Mouse (Mus musculus): ENCODE measurements around the gene Slc25a43. TPM values are rescaled to one million over a fixed set of nuclear protein-coding genes. Genes with fewer than 3 reads are reported as not detected.

Slc25a43 gene
- polyA plus RNA-seq, 1 experiment: 2.7 TPM

DNA sequence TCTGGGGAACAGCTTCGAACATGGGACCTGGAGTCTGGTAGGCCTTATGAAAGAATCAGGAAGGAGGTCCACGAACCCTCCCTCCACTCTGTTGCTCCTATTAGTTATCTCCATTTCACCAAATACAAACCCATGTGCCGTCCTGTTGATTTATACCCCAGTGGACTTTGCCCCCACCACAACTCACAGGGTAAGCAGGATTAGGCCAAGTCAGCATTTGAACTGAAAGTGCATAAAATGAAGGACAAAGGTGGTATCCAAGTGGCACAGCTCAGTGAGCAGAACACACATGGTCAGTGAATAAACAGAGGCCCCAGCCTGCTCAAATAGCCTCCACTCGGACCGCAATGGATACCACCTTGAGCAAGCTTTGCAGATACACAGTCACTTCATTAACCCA is 18.8 kb downstream of the Slc25a43 start:
- H3K4me1 ChIP-seq (ENCODE audit: control insufficient read depth, insufficient read depth, low read length): no peaks in the 10 kb centered on the region; the same call in 1 of the 2 replicates
- TF ChIP-seq CTCF (IDR thresholded peaks at IDR 0.05; ENCODE audit: control insufficient read depth, insufficient read depth, insufficient replicate concordance, low read depth, low read length) (no peak), POLR2A (IDR thresholded peaks at IDR 0.05; ENCODE audit: control insufficient read depth, low read depth, low read length) (no peak)
- no peak overlapping the region for H3K4me3 ChIP-seq (ENCODE audit: control insufficient read depth, low read depth, low read length)
- no peak overlapping the region for H3K27ac ChIP-seq (ENCODE audit: control insufficient read depth, insufficient read depth, low read depth, low read length)
- H3K27me3 ChIP-seq (ENCODE audit: control insufficient read depth, insufficient read depth, low read length): no peaks in the 10 kb centered on the region
- H3K36me3 ChIP-seq (ENCODE audit: control insufficient read depth, insufficient read depth, low read length): no peaks in the 10 kb centered on the region

DNA sequence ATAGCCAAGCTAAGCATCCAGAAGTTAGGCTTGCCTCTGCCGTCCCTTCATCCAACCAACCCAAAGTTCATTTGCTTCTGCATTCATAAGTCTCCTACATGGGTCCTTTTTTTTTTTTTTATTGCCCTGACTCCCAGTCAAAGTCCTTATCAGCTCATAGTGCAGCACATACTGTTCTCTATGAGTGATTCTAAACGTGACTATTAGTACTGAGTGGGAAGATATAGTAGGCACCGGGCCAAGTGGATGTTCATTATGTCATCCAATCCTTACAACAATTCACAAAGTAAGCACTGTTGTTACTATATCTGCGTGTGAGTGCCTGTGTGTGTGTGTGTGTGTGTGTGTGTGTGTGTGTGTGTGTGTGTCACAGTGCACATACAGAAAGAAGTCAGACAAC is 19.4 kb downstream of the Slc25a43 start:
- Histone ChIP-seq H3K4me3 (ENCODE audit: control insufficient read depth, low read depth, low read length) (no peak overlapping the region), H3K27me3 (ENCODE audit: control insufficient read depth, insufficient read depth, low read length) (no peaks in the 10 kb centered on the region), H3K36me3 (ENCODE audit: control insufficient read depth, insufficient read depth, low read length) (no peaks in the 10 kb centered on the region), H3K4me1 (ENCODE audit: control insufficient read depth, insufficient read depth, low read length) (no peaks in the 10 kb centered on the region; the same call in 1 of the 2 replicates), H3K27ac (ENCODE audit: control insufficient read depth, insufficient read depth, low read depth, low read length) (no peak overlapping the region)
- TF ChIP-seq CTCF (IDR thresholded peaks at IDR 0.05; ENCODE audit: control insufficient read depth, insufficient read depth, insufficient replicate concordance, low read depth, low read length) (no peak), POLR2A (IDR thresholded peaks at IDR 0.05; ENCODE audit: control insufficient read depth, low read depth, low read length) (no peak)

DNA sequence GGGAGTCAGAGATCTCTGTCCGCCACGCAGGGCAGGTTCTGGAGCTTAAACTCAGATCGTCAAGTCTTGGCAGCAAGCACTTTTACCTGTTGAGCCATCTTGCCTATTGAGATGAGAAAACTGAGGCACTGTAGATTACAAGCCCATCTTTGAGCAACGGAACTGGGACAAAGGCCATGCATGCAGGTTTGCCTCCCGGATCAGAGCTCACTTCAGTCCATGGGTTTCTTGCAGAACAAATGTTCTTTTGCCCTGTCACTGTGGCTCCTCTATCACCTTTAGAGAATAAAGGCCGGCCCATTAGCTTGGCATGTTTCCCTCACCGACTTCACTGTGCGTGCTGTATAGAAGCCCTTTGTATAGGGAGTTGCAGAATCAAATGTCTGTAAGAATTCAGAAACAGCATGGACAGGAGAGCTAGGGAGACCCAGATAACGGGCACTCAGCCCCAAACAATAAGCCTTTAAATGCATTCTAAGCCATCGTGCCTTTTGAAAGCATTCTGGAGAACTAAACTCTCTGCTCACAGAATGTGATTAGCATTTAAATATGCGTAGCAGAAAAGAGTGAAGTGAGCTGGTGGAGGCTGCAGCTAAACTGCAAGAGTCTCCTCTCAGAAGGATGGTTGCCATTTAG is 20.0 kb downstream of the Slc25a43 start:
- H3K27ac ChIP-seq (ENCODE audit: control insufficient read depth, insufficient read depth, low read depth, low read length): no peak overlapping the region
- no peaks in the 10 kb centered on the region; the same call in 1 of the 2 replicates for H3K4me1 ChIP-seq (ENCODE audit: control insufficient read depth, insufficient read depth, low read length)
- H3K4me3 ChIP-seq (ENCODE audit: control insufficient read depth, low read depth, low read length): no peak overlapping the region
- no peaks in the 10 kb centered on the region for H3K27me3 ChIP-seq (ENCODE audit: control insufficient read depth, insufficient read depth, low read length)
- no peaks in the 10 kb centered on the region for H3K36me3 ChIP-seq (ENCODE audit: control insufficient read depth, insufficient read depth, low read length)
- no peak for TF ChIP-seq CTCF (IDR thresholded peaks at IDR 0.05; ENCODE audit: control insufficient read depth, insufficient read depth, insufficient replicate concordance, low read depth, low read length)
- no peak for TF ChIP-seq POLR2A (IDR thresholded peaks at IDR 0.05; ENCODE audit: control insufficient read depth, low read depth, low read length)

DNA sequence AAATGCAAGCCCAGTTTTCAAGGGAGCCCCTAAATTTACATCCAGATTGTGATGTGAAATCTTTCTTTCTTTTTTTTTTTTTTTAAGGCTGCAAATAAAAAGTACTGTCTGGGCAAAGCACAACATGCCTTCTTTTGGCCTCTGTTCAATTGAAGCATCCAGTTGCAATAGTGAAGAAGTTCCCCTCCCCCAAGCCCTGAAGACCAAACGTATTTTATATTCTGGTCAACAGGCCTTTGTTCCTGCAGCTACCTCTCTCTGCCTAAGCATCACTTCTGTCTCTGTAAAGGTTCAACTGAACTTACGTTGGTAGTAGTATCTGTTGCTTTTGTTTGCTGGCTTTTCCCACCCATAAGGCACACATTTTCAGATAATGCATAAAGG is 20.5 kb downstream of the Slc25a43 start:
- Histone ChIP-seq H3K4me1 (ENCODE audit: control insufficient read depth, insufficient read depth, low read length) (no peaks in the 10 kb centered on the region; the same call in 1 of the 2 replicates), H3K4me3 (ENCODE audit: control insufficient read depth, low read depth, low read length) (no peak overlapping the region), H3K27me3 (ENCODE audit: control insufficient read depth, insufficient read depth, low read length) (no peaks in the 10 kb centered on the region), H3K27ac (ENCODE audit: control insufficient read depth, insufficient read depth, low read depth, low read length) (no peak overlapping the region), H3K36me3 (ENCODE audit: control insufficient read depth, insufficient read depth, low read length) (no peaks in the 10 kb centered on the region)
- TF ChIP-seq CTCF (IDR thresholded peaks at IDR 0.05; ENCODE audit: control insufficient read depth, insufficient read depth, insufficient replicate concordance, low read depth, low read length) (no peak), POLR2A (IDR thresholded peaks at IDR 0.05; ENCODE audit: control insufficient read depth, low read depth, low read length) (no peak)

DNA sequence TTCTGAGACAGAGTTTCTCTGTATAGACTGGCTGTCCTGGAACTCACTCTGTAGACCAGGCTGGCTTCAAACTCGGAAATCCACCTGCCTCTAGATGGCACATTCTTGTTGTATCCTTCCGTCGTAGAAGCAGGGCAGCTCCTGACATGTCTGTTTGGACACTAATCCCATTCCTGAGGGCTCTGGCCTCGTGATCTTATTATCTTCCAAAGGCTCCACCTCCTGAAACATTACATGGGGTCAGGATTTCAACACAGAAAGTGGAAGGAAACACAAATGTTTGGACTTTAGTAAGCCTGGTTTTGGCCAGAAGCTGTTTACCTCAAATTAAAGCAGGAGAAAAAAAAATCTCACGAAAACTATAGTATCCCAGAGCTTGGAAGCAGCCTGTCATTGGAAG is 23.9 kb downstream of the Slc25a43 start:
- H3K36me3 ChIP-seq (ENCODE audit: control insufficient read depth, insufficient read depth, low read length): no peaks in the 10 kb centered on the region
- H3K27me3 ChIP-seq (ENCODE audit: control insufficient read depth, insufficient read depth, low read length): no peaks in the 10 kb centered on the region
- H3K4me3 ChIP-seq (ENCODE audit: control insufficient read depth, low read depth, low read length): no peak overlapping the region
- H3K4me1 ChIP-seq (ENCODE audit: control insufficient read depth, insufficient read depth, low read length): no peaks in the 10 kb centered on the region; the same call in 1 of the 2 replicates
- no peak overlapping the region for H3K27ac ChIP-seq (ENCODE audit: control insufficient read depth, insufficient read depth, low read depth, low read length)
- TF ChIP-seq CTCF (IDR thresholded peaks at IDR 0.05; ENCODE audit: control insufficient read depth, insufficient read depth, insufficient replicate concordance, low read depth, low read length): no peak
- TF ChIP-seq POLR2A (IDR thresholded peaks at IDR 0.05; ENCODE audit: control insufficient read depth, low read depth, low read length): no peak

DNA sequence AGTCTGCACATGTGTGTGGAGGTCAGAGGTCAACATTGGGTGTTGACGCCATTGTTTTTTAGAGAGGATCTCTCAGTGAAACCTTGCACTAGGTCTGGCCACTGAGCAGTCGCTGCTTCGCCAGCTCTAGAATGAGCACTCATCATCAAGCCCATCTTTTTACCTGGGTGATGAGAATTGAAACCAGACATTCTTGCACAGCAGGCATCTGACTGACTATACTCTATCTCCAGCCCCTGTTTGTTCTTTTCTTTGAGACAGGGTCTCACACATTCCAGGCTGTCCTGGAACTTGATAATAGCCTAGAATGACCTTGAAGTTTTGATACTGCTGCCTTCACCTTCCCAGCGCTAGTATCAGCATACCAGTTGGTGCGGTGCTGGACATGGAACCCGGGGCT is 29.1 kb downstream of the Slc25a43 start:
- TF ChIP-seq CTCF (IDR thresholded peaks at IDR 0.05; ENCODE audit: control insufficient read depth, insufficient read depth, insufficient replicate concordance, low read depth, low read length) (no peak), POLR2A (IDR thresholded peaks at IDR 0.05; ENCODE audit: control insufficient read depth, low read depth, low read length) (no peak)
- Histone ChIP-seq H3K4me1 (ENCODE audit: control insufficient read depth, insufficient read depth, low read length) (no peaks in the 10 kb centered on the region), H3K27me3 (ENCODE audit: control insufficient read depth, insufficient read depth, low read length) (no peaks in the 10 kb centered on the region), H3K4me3 (ENCODE audit: control insufficient read depth, low read depth, low read length) (no peak overlapping the region), H3K36me3 (ENCODE audit: control insufficient read depth, insufficient read depth, low read length) (no peaks in the 10 kb centered on the region), H3K27ac (ENCODE audit: control insufficient read depth, insufficient read depth, low read depth, low read length) (no peak overlapping the region)

DNA sequence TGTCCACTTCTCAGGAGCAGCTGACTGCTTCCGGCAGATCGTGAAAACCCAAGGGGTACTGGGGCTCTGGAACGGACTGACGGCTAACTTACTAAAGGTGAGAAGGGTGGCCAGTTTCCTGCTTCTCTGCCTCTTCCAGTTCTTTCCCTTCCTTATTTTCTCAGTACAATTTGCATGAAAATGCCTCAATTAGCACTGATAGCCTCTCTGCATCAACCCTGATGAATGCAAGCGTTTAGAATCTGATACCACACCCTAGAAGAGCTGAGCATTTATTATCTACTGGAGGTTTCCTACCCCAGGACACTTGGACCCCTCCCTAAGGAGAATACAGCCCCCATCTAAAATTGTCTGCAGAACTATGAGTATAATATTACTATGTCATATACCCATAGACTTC is 32.1 kb downstream of the Slc25a43 start:
- Histone ChIP-seq H3K27ac (ENCODE audit: control insufficient read depth, insufficient read depth, low read depth, low read length) (no peak overlapping the region), H3K27me3 (ENCODE audit: control insufficient read depth, insufficient read depth, low read length) (no peaks in the 10 kb centered on the region), H3K36me3 (ENCODE audit: control insufficient read depth, insufficient read depth, low read length) (no peaks in the 10 kb centered on the region), H3K4me1 (ENCODE audit: control insufficient read depth, insufficient read depth, low read length) (no peaks in the 10 kb centered on the region), H3K4me3 (ENCODE audit: control insufficient read depth, low read depth, low read length) (no peak overlapping the region)
- TF ChIP-seq CTCF (IDR thresholded peaks at IDR 0.05; ENCODE audit: control insufficient read depth, insufficient read depth, insufficient replicate concordance, low read depth, low read length): no peak
- no peak for TF ChIP-seq POLR2A (IDR thresholded peaks at IDR 0.05; ENCODE audit: control insufficient read depth, low read depth, low read length)

Data from testis, adult 2 months (tissue).